Mouse (Mus musculus): ENCODE results near the gene Bloc1s1. TPM values are rescaled to one million over a fixed set of nuclear protein-coding genes. Genes with fewer than 3 reads are reported as not detected.

Gene Bloc1s1
- 331 TPM for polyA plus RNA-seq (2014; fragmentation: Illumina TruSeq; extraction: RNeasy Lipid Tissue Mini Kit (QIAGEN cat#74804); ENCODE audit: insufficient read depth, low read depth, low replicate concordance)

DNA sequence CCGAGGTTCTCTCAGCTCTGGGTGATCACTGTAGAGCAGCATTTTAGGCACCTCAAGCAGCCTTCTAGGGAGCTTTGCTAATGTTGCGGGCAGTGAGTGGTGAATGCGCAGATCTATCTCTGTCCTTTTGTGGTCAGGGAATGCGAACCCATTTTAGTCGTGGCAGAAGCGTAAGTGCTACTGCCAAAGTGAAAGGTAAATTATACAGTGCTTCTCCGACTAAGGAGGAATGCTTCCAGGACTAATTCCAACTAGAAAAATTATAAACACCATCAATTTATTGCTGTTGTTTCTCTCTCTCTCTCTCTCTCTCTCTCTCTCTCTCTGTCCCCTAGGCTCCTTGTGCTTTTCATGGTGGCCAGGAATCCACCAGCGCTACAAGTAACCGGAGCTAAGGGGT, at the start of gene Bloc1s1:
Gene Bloc1s1, minus strand, starts transcription at position 101 of the 400 bp plus-strand sequence.

DNA sequence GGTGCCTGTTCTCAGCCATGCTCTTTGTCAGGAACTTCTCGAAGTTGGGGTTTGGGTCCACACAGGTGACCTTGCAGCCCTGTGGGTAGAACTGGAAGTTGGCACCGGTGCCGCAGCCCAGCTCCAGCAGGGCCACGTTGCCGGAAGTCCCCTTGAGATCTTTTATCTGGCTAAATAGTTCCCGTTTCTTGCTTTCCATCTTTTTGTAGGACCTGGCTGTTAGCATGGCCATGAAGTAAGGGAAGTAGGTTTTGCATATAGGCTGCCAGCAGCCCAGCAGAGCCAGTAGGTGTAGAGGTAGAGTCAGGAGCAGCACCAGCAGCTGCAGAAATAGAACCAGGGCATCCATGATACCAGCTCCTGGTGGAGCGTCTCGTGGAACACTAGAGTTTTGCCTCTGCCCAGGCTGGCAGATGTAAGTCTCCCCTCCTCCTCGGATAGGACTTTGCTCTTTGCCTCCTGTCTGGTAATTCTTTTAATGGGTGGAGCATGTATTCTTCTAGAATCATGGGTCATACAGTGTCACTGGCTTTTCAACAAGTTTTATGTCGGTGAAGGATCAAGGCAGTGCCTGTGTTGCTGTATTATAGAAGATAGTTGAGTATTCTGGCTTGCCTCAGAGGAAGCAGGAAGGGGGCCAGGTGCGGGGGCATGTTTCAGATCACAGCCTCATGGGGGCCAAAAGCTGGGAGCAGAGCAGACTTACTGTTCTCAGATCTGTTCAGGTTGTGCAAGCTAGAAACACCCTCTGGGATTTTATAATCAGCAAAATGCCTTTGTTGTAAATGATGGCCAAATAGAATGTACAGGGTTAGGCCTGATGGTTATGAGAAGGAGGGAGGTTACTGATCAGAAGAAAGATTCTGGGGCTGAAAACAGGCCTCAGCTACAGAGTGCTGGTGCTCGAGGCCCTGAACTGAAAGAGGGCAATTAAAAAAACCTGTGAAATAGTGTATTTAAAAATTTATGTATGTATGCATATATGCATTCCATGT, 37.1 kb upstream of the Bloc1s1 start, which contains the start of gene Mettl7b:
Gene Mettl7b, minus strand, starts transcription at position 399 of the 995 bp plus-strand sequence.

DNA sequence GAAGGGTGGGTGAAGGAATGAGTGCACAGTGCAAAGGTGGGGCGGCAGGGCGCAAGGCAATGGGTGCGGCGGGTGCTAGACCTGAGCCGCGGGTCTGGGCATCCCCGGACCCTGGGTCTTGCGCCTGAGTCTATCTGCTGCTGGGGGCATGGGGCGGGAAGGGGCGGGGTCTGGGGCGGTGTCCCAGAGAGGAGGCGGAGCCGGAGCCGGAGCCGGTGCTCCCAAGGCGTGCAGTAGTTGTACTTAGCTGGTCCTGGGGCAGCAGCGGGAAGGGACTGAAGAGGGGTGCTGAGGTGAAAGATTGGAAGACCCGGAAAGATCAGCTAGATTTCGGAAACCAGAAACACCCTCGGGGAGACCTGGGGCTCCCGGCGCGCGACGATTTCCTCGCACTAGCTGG, 9.7 kb upstream of the Bloc1s1 start, which contains the start of gene Itga7:
Gene Itga7, plus strand, starts transcription at position 245 of the 400 bp plus-strand sequence.

GRCm38 (mm10) chr10:128922822-128923012, 1.1 kb downstream of the Bloc1s1 start, which contains the start of gene Rdh5:
Gene Rdh5, minus strand, starts transcription at chr10:128922888.

DNA sequence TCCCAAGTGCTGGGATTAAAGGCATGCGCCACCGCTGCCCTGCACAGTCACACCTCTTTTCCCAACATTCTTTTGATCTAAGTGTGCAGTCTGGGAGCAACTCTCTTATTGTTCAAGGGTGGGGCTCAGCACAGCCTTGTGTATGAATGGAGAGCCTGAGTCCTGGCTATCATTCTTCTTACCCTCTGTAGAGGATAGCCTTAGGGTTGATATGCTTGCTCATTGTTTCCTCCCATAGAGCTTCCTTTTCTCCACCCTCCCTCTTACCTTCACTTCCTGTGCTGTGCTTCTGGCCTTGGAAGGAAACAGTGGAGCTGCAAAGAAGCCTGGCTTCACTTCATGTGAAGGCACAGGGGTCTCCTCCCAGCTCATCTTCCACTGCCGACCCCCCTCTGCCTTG, 23.1 kb downstream of the Bloc1s1 start, which contains the start of gene Cd63:
Gene Cd63, plus strand, starts transcription at position 292 of the 400 bp plus-strand sequence.

DNA sequence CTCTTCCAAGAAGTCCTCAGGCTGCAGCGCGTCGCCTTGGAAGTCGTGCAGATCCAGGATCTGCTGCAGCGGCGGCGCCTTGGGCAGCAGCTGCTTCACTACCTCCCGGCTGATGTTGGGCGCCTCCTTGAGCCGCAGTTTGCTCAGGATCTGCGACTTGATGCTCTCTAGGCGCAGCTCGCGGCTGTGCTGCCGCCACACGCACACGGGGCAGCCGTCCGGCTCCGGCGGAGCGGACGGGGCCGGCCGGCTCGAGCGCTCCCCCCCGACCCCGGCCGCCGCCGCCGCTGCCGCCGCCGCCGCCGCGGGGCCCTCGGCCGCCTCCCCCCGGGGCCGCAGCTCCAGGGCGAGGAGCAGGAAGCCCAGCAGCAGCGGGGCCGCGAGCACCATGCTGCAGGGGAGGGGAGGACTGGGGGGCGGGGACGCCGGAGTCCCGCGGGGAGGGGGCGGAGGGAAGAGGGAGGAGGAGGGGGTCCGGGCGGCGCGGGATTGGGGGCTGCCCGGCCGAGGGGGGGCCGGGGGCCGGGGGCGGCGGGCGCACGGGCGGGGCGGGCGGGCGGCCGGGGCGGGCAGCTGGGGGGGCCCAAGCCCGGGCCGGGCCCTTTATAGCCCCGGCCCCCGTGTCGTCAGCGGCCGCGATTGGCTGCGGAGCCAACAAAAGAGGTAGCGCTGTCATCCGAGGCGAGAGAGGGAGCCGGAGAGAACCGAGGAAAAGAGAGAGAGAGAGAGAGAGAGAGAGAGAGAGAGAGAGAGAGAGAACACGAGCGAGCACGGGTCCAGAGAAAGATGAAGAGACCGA, 32.3 kb downstream of the Bloc1s1 start, which contains the start of gene Gdf11:
Gene Gdf11, minus strand, starts transcription at position 423 of the 799 bp plus-strand sequence.

Other genes with a start within 250 kb of the Bloc1s1 start
- gene Suox, start 250.0 kb downstream of the Bloc1s1 start, polyA plus RNA-seq (2014; fragmentation: Illumina TruSeq; extraction: RNeasy Lipid Tissue Mini Kit (QIAGEN cat#74804); ENCODE audit: insufficient read depth, low read depth, low replicate concordance), result 10.1 TPM
- gene Rab5b, start 227.8 kb downstream of the Bloc1s1 start, polyA plus RNA-seq (2014; fragmentation: Illumina TruSeq; extraction: RNeasy Lipid Tissue Mini Kit (QIAGEN cat#74804); ENCODE audit: insufficient read depth, low read depth, low replicate concordance), result 55.5 TPM
- gene Pmel, start 219.8 kb downstream of the Bloc1s1 start, polyA plus RNA-seq (2014; fragmentation: Illumina TruSeq; extraction: RNeasy Lipid Tissue Mini Kit (QIAGEN cat#74804); ENCODE audit: insufficient read depth, low read depth, low replicate concordance), result 0.31 TPM
- 11.7 TPM for gene Cdk2, start 219.0 kb downstream of the Bloc1s1 start, polyA plus RNA-seq (2014; fragmentation: Illumina TruSeq; extraction: RNeasy Lipid Tissue Mini Kit (QIAGEN cat#74804); ENCODE audit: insufficient read depth, low read depth, low replicate concordance)
- gene Dgka, start 179.2 kb downstream of the Bloc1s1 start, polyA plus RNA-seq (2014; fragmentation: Illumina TruSeq; extraction: RNeasy Lipid Tissue Mini Kit (QIAGEN cat#74804); ENCODE audit: insufficient read depth, low read depth, low replicate concordance), result 19.2 TPM
- 25.4 TPM for gene Pym1, start 176.1 kb downstream of the Bloc1s1 start, polyA plus RNA-seq (2014; fragmentation: Illumina TruSeq; extraction: RNeasy Lipid Tissue Mini Kit (QIAGEN cat#74804); ENCODE audit: insufficient read depth, low read depth, low replicate concordance)
- 10.5 TPM for gene Mmp19, start 133.1 kb downstream of the Bloc1s1 start, polyA plus RNA-seq (2014; fragmentation: Illumina TruSeq; extraction: RNeasy Lipid Tissue Mini Kit (QIAGEN cat#74804); ENCODE audit: insufficient read depth, low read depth, low replicate concordance)
- gene Dnajc14, start 120.0 kb downstream of the Bloc1s1 start, polyA plus RNA-seq (2014; fragmentation: Illumina TruSeq; extraction: RNeasy Lipid Tissue Mini Kit (QIAGEN cat#74804); ENCODE audit: insufficient read depth, low read depth, low replicate concordance), result 37.5 TPM
- gene Tmem198b, start 119.7 kb downstream of the Bloc1s1 start, polyA plus RNA-seq (2014; fragmentation: Illumina TruSeq; extraction: RNeasy Lipid Tissue Mini Kit (QIAGEN cat#74804); ENCODE audit: insufficient read depth, low read depth, low replicate concordance), result 6.7 TPM
- gene Sarnp, start 106.7 kb downstream of the Bloc1s1 start, polyA plus RNA-seq (2014; fragmentation: Illumina TruSeq; extraction: RNeasy Lipid Tissue Mini Kit (QIAGEN cat#74804); ENCODE audit: insufficient read depth, low read depth, low replicate concordance), result 97.3 TPM
- 65.0 TPM for gene Ormdl2, start 102.4 kb downstream of the Bloc1s1 start, polyA plus RNA-seq (2014; fragmentation: Illumina TruSeq; extraction: RNeasy Lipid Tissue Mini Kit (QIAGEN cat#74804); ENCODE audit: insufficient read depth, low read depth, low replicate concordance)
- gene Gdf11, start 32.3 kb downstream of the Bloc1s1 start, polyA plus RNA-seq (2014; fragmentation: Illumina TruSeq; extraction: RNeasy Lipid Tissue Mini Kit (QIAGEN cat#74804); ENCODE audit: insufficient read depth, low read depth, low replicate concordance), result 0.65 TPM
- 322 TPM for gene Cd63, start 23.0 kb downstream of the Bloc1s1 start, polyA plus RNA-seq (2014; fragmentation: Illumina TruSeq; extraction: RNeasy Lipid Tissue Mini Kit (QIAGEN cat#74804); ENCODE audit: insufficient read depth, low read depth, low replicate concordance)
- 6.0 TPM for gene Rdh5, start 1.1 kb downstream of the Bloc1s1 start, polyA plus RNA-seq (2014; fragmentation: Illumina TruSeq; extraction: RNeasy Lipid Tissue Mini Kit (QIAGEN cat#74804); ENCODE audit: insufficient read depth, low read depth, low replicate concordance)
- gene Itga7, start 9.8 kb upstream of the Bloc1s1 start, polyA plus RNA-seq (2014; fragmentation: Illumina TruSeq; extraction: RNeasy Lipid Tissue Mini Kit (QIAGEN cat#74804); ENCODE audit: insufficient read depth, low read depth, low replicate concordance), result 14.2 TPM
- not detected for gene Mettl7b, start 37.0 kb upstream of the Bloc1s1 start, polyA plus RNA-seq (2014; fragmentation: Illumina TruSeq; extraction: RNeasy Lipid Tissue Mini Kit (QIAGEN cat#74804); ENCODE audit: insufficient read depth, low read depth, low replicate concordance)
- gene Olfr9, start 65.4 kb upstream of the Bloc1s1 start, polyA plus RNA-seq (2014; fragmentation: Illumina TruSeq; extraction: RNeasy Lipid Tissue Mini Kit (QIAGEN cat#74804); ENCODE audit: insufficient read depth, low read depth, low replicate concordance), result not detected
- not detected for gene Olfr763, start 86.8 kb upstream of the Bloc1s1 start, polyA plus RNA-seq (2014; fragmentation: Illumina TruSeq; extraction: RNeasy Lipid Tissue Mini Kit (QIAGEN cat#74804); ENCODE audit: insufficient read depth, low read depth, low replicate concordance)
- not detected for gene Olfr764-ps1, start 115.9 kb upstream of the Bloc1s1 start, polyA plus RNA-seq (2014; fragmentation: Illumina TruSeq; extraction: RNeasy Lipid Tissue Mini Kit (QIAGEN cat#74804); ENCODE audit: insufficient read depth, low read depth, low replicate concordance)
- not detected for gene Olfr765, start 126.0 kb upstream of the Bloc1s1 start, polyA plus RNA-seq (2014; fragmentation: Illumina TruSeq; extraction: RNeasy Lipid Tissue Mini Kit (QIAGEN cat#74804); ENCODE audit: insufficient read depth, low read depth, low replicate concordance)
- not detected for gene Olfr766-ps1, start 144.9 kb upstream of the Bloc1s1 start, polyA plus RNA-seq (2014; fragmentation: Illumina TruSeq; extraction: RNeasy Lipid Tissue Mini Kit (QIAGEN cat#74804); ENCODE audit: insufficient read depth, low read depth, low replicate concordance)
- gene Olfr767, start 158.9 kb upstream of the Bloc1s1 start, polyA plus RNA-seq (2014; fragmentation: Illumina TruSeq; extraction: RNeasy Lipid Tissue Mini Kit (QIAGEN cat#74804); ENCODE audit: insufficient read depth, low read depth, low replicate concordance), result not detected
- gene Olfr768, start 175.3 kb upstream of the Bloc1s1 start, polyA plus RNA-seq (2014; fragmentation: Illumina TruSeq; extraction: RNeasy Lipid Tissue Mini Kit (QIAGEN cat#74804); ENCODE audit: insufficient read depth, low read depth, low replicate concordance), result not detected
- gene Olfr769, start 193.8 kb upstream of the Bloc1s1 start, polyA plus RNA-seq (2014; fragmentation: Illumina TruSeq; extraction: RNeasy Lipid Tissue Mini Kit (QIAGEN cat#74804); ENCODE audit: insufficient read depth, low read depth, low replicate concordance), result not detected
- not detected for gene Olfr770, start 215.0 kb upstream of the Bloc1s1 start, polyA plus RNA-seq (2014; fragmentation: Illumina TruSeq; extraction: RNeasy Lipid Tissue Mini Kit (QIAGEN cat#74804); ENCODE audit: insufficient read depth, low read depth, low replicate concordance)
- gene Olfr771, start 240.7 kb upstream of the Bloc1s1 start, polyA plus RNA-seq (2014; fragmentation: Illumina TruSeq; extraction: RNeasy Lipid Tissue Mini Kit (QIAGEN cat#74804); ENCODE audit: insufficient read depth, low read depth, low replicate concordance), result not detected